Mouse (Mus musculus) kidney, embryonic 14.5 days (tissue): ENCODE data around the gene Gm17079. TPM values are rescaled to one million over a fixed set of nuclear protein-coding genes. Genes with fewer than 3 reads are reported as not detected.
"Not testable (repeated sequence)": the region's sequence is repeated elsewhere in the genome, so short reads cannot be mapped to it uniquely, and the experiment has no call there.

Experiments used
- ATAC-seq: fragments of 200-750 bp; cut with Nextera tagmentation; 2 replicates; pipeline ENCODE4 v1.8.0; 2017; ENCODE audit warnings: moderate number of reproducible peaks, mild to moderate bottlenecking, moderate TSS enrichment, moderate library complexity; ENCODE audit not compliant: low FRiP score, low TSS enrichment
- H3K27ac ChIP-seq: fragments of 300-500 bp; sonication (generic); 2 replicates; pipeline ENCODE4 v1.5.1; 2014; ENCODE audit warnings: low read depth, mild to moderate bottlenecking, low read length, moderate library complexity, mixed read lengths
- H3K27me3 ChIP-seq: fragments of 300-500 bp; sonication (generic); 2 replicates; pipeline ENCODE4 v1.6.1; 2014; ENCODE audit warnings: mild to moderate bottlenecking, low read length; ENCODE audit not compliant: control insufficient read depth, insufficient read depth
- H3K36me3 ChIP-seq: fragments of 300-500 bp; sonication (generic); 2 replicates; pipeline ENCODE4 v1.6.1; 2014; ENCODE audit warnings: low read length, mixed read lengths; ENCODE audit not compliant: control insufficient read depth, insufficient read depth
- H3K4me1 ChIP-seq: fragments of 300-500 bp; sonication (generic); 2 replicates; pipeline ENCODE4 v1.6.1; 2014; ENCODE audit warnings: low read length, mixed read lengths; ENCODE audit not compliant: control insufficient read depth, insufficient read depth
- H3K4me2 ChIP-seq: fragments of 300-500 bp; sonication (generic); replicated peaks from 2 replicates; pipeline ENCODE4 v1.6.1; 2014; ENCODE audit warnings: low read depth, mild to moderate bottlenecking, low read length
- H3K4me3 ChIP-seq: fragments of 300-500 bp; sonication (generic); 2 replicates; pipeline ENCODE4 v1.5.1; 2014; ENCODE audit warnings: mild to moderate bottlenecking, low read length
- H3K9ac ChIP-seq: fragments of 300-500 bp; sonication (generic); 2 replicates; pipeline ENCODE4 v1.6.1; 2014; ENCODE audit warnings: low read depth, mild to moderate bottlenecking, low read length, moderate library complexity
- H3K9me3 ChIP-seq: fragments of 300-500 bp; sonication (generic); 2 replicates; pipeline ENCODE4 v1.6.1; 2016; ENCODE audit warnings: low read length; ENCODE audit not compliant: control insufficient read depth
- WGBS: fragments of 180-500 bp; shearing (Covaris S2); extraction: QIAGEN DNeasy Blood & Tissue Kit; methylation state at CpG from one replicate; pipeline ENCODE4 v1.1.7; 2014; 5-methylcytosine and 5-hydroxymethylcytosine counted together
- polyA plus RNA-seq: library from polyadenylated mRNA; unstranded; fragments of >200 nt; fragmentation: Nextera tagmentation; extraction: Ambion mirVana; gene quantifications from 2 replicates; pipeline ENCODE4 v1.2.1, GENCODE M21; 2014

Gm17079 gene
- not detected in 2 replicates for polyA plus RNA-seq

DNA sequence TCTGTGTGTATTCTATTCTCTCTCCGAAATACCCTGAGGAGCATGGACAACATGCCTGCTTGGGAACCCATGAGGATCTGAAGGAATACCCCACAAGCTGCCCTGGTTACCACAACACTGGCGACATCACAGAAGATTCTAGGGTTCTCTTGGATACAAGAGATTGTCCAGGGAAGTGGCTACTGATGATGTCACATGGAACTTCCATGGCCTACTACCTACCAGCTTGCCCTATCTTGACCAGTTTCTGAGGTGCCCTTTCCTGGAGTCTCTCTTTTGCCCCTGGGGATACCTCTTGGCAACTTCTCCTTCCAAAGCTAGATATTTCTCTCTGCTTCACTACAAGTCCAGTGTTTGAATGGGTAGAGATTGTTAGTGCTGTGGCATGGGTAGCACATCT, at the start of gene Gm17079:
Gene Gm17079 (minus strand): TSS at position 101 of the 400 bp plus-strand sequence.
- H3K4me3 ChIP-seq, ATAC-seq, H3K4me2 ChIP-seq, H3K9me3 ChIP-seq, H3K27me3 ChIP-seq, H3K9ac ChIP-seq, H3K36me3 ChIP-seq, H3K27ac ChIP-seq, H3K4me1 ChIP-seq: not testable (repeated sequence)
- WGBS, result 85% methylated on average over 1 of the region's 2 CpGs

DNA sequence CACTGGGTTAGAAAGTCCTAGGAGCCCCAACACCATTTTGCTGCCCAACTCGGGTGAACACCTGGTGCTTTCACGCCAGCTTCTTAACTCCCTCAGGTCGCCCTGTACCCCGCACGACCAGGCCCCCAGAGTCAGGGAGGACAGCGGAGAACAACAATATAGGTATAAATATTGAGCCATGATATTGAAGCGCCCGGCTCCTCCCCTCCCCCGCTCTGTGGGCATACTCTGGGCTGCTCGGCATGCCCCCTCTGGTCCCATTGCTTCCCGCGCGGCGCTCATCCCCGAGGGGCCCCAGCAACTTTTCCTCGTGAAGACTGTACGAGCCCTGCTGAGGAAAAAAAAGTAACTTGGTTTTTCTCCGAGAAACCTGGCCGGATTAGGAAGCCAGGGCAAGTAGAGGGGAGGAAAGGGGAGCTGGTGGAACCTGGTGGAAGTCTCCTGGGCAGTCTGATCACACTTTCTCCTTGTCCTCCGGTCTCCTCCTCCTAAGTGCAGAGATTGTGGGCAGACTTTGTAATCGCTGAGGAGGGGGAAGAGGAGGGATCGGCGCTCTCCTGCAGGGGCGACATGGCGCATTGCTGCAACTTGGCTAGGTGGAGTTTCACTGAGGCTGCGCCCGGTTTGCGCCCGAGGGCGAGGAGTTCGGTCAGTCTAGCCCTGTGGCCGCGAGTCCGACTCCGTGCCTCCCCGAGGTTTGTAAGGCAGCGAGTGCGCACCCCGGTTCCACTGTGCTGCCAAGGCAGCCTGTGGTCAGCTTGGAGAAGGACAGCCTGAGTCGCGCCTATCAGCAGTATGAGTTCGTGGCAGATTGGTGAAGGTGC, 45.3 kb upstream of the Gm17079 start:
- peaks cover 33% of the 10 kb centered on the region for H3K27me3 ChIP-seq
- ATAC-seq, result peak; percentile 81
- H3K4me1 ChIP-seq, result peaks cover 8% of the 10 kb centered on the region
- H3K9ac ChIP-seq, result peak overlapping the region; percentile 32
- H3K27ac ChIP-seq, result no peak overlapping the region
- peak overlapping the region; percentile 37 for H3K4me3 ChIP-seq
- no peaks in the 10 kb centered on the region for H3K36me3 ChIP-seq
- WGBS, result under 1% methylated on average over 42 of the region's 42 CpGs
- no peaks in the 10 kb centered on the region for H3K9me3 ChIP-seq
- H3K4me2 ChIP-seq, result peak overlapping the region; percentile 68

GRCm38 (mm10) chr14:51739150-51739993, 44.1 kb upstream of the Gm17079 start:
- ATAC-seq, result peak; percentile 65
- Histone ChIP-seq H3K4me1 (peaks cover 8% of the 10 kb centered on the region), H3K36me3 (no peaks in the 10 kb centered on the region), H3K9ac (no peak overlapping the region), H3K27me3 (peaks cover 33% of the 10 kb centered on the region), H3K4me3 (peak overlapping the region; percentile 37), H3K9me3 (no peaks in the 10 kb centered on the region), H3K27ac (no peak overlapping the region), H3K4me2 (peak overlapping the region; percentile 40)
- 3% methylated on average over 24 of the region's 24 CpGs for WGBS

- Histone ChIP-seq H3K4me2 (peak overlapping the region; percentile 40), H3K36me3 (no peaks in the 10 kb centered on the region), H3K4me1 (peaks cover 8% of the 10 kb centered on the region), H3K9ac (no peak overlapping the region), H3K27ac (no peak overlapping the region), H3K9me3 (no peaks in the 10 kb centered on the region), H3K4me3 (peak overlapping the region; percentile 37), H3K27me3 (peaks cover 33% of the 10 kb centered on the region)
- ATAC-seq, result peak; percentile 33; the same call in 1 of the 2 replicates
- 4% methylated on average over 29 of the region's 29 CpGs for WGBS
Measured at GRCm38 (mm10) chr14:51738411-51739149, 43.3 kb upstream of the Gm17079 start.

DNA sequence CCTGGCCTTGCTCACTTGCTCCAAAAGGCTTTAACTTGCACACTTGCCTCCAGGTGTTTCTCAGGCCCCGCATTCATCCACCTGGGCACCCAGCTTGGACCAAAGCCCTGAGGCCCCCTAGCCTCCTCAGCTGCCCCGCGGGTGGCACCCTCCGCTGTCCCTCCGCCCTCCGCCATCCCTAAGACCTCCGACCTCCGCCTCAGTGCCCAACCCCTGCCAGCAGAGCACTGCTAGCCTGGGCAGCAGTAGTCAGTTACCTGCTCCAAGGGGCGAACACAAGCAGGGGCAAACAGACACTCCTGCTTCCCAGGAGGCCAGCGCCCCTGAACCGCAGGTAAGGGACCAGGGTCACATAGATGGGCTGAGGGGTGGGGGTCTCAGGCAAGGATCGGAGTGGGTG, 42.7 kb upstream of the Gm17079 start:
- WGBS, result 22% methylated on average over 12 of the region's 12 CpGs
- peak; percentile 52 for ATAC-seq
- H3K4me1 ChIP-seq, result peaks cover 8% of the 10 kb centered on the region
- H3K27me3 ChIP-seq, result peaks cover 33% of the 10 kb centered on the region
- no peak overlapping the region for H3K4me2 ChIP-seq
- no peaks in the 10 kb centered on the region for H3K36me3 ChIP-seq
- H3K27ac ChIP-seq, result no peak overlapping the region
- no peak overlapping the region for H3K4me3 ChIP-seq
- H3K9me3 ChIP-seq, result no peaks in the 10 kb centered on the region
- H3K9ac ChIP-seq, result no peak overlapping the region

- ATAC-seq, result no peak
- Histone ChIP-seq H3K9ac (no peak within 1 kb of the TSS), H3K27ac (no peak within 1 kb of the TSS), H3K4me1 (no peaks in the 10 kb centered on the region), H3K4me3 (no peak within 1 kb of the TSS), H3K9me3 (no peaks in the 10 kb centered on the region), H3K27me3 (no peaks in the 10 kb centered on the region), H3K36me3 (no peaks in the 10 kb centered on the region), H3K4me2 (no peak within 1 kb of the TSS)
- 68% methylated on average over 1 of the region's 1 CpGs for WGBS
Measured at GRCm38 (mm10) chr14:51717083-51717482, 21.8 kb upstream of the Gm17079 start, which contains the start of gene Gm5800. Gene Gm5800, minus strand, starts transcription at chr14:51717183.

DNA sequence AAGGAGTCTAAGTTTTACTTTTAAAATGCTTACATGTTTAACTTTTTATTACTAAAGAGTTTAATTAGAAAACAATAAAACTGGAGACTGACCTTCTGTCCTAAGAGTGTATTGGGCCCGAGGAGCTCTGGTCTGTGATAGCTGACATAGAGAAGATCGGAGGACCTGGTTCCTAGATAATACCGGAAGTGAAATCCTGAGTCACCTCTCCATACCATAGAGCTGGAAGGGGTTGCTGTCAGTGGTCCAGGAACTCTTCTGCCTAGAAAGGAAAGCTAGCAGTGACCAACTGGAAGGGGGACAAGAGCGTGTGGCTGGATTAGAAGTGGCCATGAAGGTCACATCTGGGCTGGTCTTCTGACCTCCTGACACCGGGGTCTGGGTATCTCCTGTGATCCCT, 18.0 kb downstream of the Gm17079 start:
- H3K4me3 ChIP-seq, result no peak overlapping the region
- no peak for ATAC-seq

More for the DNA sequence above, 18.0 kb downstream of the Gm17079 start:
- Histone ChIP-seq H3K4me1 (no peaks in the 10 kb centered on the region), H3K36me3 (no peaks in the 10 kb centered on the region), H3K9ac (no peak overlapping the region), H3K9me3 (no peaks in the 10 kb centered on the region), H3K27me3 (no peaks in the 10 kb centered on the region), H3K27ac (no peak overlapping the region), H3K4me2 (no peak overlapping the region)
- 90% methylated on average over 5 of the region's 5 CpGs for WGBS
